Mouse (Mus musculus): ENCODE results near the gene Cckbr.

DNA sequence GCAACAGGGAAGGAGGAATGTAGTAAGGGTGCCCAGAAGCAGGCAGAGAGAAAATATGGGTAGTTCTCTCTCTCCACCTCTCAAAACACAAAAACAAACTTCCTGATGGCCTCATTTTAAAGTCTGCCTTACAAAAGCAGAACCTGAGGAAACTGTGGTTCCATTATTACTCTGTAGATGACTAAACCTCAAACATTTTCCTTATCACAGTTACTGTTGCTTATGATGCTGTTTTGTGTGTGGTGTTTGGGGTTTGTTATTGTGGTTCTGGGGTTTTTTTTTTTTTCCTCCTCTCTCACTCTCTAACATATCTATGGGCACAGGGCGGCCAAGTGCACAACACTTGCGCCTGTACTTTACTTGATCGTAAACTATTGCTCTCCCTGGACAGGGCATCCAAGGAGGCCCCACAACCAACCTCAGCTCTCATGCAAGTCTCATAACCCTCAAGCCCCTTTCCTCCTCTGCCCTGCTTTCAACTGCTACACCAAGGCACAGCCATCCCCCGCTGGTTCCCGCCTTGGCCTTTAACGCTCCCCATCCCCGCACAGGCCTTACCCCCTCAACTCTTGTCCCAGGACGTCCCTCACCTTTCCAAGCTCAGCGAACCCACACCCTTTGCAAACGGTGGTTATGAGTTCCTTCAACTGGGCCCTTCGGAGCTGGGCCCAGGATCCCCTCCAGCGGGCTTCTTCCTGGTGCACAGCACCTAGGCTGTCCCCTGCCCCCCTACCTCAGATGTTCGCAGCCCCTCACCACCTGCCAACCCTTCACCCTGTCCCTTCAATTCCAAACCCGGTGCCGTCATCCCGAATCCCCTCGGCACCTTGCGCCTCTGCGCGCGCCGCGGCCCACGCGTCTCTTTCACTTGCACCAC, 26.2 kb upstream of the Cckbr start:
- TF ChIP-seq ZNF384 (IDR thresholded peaks at IDR 0.05; ENCODE audit: low read depth, low read length): no peak
- TF ChIP-seq CHD2 (IDR thresholded peaks at IDR 0.05; ENCODE audit: low read depth, low read length): no peak
- no peak for TF ChIP-seq MAFK (IDR thresholded peaks at IDR 0.05; ENCODE audit: insufficient read depth, low read depth, low read length)
